Mouse (Mus musculus) thymus, adult 18-20 months (tissue): Measurements from ENCODE around the gene Inhba.

Experiments
- DNase-seq, 2 experiments: peaks; one replicate each; pipeline ENCODE4 v3.0.0; 2022; ENCODE audit warnings: mixed read lengths in 2 of 2

Inhba gene

DNA sequence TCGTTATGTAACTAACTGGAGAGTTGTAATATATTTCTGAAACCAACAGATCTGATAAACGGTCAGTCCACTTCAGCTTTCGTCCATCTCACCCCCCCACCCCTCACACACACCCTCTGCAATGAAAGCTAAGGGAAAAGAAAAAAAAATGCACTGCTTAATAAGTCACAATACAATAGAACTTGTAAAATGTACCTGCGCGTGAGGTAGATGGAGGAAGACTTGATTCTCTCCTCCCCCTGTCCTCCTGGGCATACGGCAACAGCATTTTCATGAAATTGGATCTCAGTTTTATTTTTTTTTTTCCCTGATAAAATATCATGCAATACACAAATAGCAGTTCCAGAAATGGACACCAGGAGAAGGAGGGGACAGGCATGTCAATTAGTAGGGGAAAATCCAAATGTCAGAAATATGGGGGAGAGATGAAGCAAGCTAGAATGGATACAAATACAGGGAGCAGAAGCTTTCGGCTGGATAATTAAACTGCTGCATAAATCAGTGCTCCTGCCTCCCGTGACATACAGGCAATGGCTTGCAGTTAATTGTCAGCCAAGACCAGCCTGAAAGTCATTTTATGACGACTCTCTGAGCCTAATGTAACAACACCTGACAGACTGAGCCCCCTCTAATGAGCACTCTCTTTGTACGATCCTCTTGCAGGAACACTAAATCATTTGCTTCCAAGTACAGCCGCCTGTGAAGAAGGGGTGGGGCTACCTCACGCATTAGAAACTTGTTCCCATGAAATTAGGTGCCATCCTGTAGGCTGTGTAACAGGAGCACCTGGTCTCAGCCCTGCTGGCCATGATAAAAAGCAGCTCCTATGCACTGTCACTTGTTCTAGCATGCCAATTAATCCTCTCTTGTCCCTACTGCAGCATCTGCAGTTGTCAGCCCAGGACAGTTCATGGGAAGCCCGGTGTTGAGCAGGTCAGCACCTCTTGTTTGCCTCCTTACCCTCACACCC is 11.7 kb downstream of the Inhba start:
- DNase-seq, result no peak

DNA sequence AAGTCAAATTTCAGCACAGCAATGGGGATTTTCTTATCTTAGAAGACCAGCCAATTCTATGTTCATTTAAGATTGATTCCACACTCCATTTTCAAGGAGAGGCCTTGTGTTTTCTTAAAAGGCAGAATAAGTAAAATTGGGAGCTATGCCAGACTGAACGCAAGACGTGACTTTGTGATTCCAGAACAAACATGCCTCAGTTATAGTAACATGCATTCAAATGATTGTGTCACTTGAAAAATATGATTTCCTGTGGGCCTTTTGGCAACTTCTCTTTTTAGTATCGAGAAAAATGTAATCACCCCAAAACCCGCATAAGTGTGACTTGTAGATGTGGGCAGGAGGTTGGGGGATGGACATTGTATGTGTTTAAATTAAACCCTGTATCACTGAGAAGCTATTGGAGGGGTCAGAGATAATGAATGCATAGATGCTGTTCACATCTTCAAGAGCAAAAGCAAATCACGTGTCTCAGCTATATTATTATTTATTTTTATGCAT is 19.0 kb downstream of the Inhba start:
- no peak for DNase-seq

DNA sequence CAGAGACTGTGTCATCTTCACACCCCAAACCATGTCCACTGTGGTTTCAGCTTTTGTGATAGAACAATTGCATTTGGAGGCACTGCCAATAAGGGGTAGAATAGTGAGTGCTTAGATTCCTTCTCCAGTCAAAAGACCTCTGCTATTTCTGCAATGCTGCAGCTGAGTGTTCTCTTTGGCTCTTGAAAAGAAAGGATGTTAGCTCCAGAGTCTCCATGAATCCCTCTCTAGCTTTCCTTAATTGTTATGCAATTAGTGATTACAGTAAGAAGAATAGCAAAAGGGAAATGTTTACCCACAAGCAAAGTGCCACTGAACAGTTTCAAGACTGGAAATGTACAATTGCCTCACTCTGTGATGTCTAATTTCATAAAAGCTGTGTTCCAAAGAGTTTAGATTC is 20.8 kb downstream of the Inhba start:
- DNase-seq, result no peak

DNA sequence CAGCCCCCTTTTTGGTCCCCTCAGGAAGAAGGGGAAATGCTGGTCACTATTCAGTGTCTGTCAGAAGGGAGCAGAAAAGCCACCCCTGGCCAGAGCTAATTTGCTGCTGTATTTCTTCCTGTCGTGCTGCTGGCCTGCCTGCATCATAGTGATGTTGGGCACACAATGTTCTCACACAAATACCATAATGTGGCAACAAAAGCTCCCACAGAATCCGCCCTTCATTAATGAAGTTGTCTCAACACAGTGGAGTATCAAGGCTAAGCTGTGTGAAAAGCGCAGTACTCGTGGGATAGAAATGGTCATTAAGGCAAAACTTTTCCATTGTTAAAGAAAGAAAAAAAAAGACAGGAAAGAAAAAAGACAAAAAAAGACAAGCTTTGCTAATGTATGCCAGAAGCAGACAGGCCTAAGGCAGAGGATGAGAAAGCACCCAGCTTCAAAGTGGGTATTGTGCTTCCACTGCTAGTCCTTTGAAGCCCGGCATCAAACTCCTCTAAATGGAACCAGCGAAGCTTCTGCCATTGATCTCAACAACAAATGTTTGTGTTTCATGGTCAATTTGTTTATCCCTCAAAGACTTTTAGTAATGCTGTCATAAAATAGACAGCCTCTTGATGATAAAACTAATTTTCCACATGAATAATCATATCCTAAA is 21.4 kb downstream of the Inhba start:
- no peak for DNase-seq

DNA sequence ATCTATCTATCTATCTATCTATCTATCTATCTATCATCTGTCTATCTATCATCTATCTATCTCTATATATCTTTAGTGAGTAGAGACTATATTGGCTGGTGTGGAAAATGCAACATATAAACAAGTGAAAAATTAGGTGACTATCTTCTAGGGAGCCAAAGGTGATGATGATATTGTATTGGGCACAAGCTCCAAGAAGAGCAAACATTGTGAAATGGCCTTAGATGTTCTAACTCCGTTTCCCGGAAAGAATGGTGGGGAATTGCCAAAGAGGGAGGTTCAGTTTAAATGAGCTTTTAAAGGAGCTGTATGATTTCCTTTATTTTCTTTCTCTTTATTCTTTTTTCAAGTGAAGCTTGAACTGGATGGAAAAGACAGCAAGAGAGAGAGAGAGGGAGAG is 57.4 kb downstream of the Inhba start:
- DNase-seq, result no peak

DNA sequence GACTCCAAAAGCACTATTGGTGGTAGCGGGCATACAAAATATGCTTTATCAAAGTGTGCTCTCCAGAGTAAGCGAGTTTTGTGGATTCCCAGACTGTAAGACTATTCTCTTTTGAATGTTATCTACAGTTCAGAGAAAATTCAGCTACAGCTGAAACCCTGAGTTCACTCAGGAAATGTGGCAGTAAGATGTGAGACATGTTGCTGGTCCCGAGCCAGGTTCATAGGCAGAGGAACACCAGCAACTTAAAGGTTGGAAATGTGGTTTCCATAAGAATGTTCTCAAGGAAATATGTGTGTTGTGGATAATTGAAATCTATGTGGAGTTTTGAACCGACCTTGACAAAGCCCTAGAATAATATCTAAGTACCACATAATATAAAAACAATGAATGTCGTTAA is 65.6 kb downstream of the Inhba start:
- no peak for DNase-seq

DNA sequence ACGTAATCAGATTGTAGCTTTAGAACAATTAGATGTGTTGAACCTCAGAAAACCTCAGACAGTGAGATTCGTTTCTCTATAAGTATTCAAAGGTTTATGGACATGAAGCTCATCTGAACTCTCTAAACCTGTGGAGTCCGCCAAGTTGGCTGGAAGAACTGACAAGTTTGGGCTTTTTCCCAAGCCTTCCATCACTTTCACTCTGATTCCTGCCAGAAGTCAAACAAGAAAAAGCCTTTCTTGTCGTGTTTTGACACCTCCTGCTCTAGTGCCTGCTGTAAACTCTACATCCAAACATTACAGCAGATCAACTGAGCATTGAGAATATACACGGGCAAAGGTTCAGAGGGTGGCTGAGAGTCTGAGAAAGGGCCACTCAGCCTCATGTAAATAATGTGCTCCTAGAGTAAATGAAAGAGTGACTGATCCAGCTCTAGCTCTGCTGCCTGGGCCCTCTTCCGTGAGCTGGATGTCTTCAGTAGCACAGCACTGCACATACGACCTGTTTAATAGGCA is 66.6 kb downstream of the Inhba start:
- DNase-seq, result no peak

DNA sequence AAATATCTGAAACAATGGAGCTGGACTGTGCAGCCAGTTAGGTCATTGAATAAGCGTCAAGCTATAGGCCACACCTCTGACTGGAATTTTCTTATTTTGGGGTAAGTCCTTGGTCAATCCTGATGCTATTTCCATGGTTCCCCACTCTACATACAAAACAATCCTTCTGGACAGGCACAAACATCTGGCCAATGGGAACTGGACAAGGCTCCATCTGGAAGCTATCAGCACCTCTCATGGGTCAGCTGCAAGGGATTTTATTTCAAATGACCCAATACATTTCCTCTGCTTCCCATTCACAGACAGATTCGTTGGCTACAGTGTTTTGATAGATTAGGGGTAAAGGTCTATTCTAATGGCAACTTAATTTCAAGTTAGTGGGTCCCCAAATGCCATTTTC is 68.6 kb downstream of the Inhba start:
- DNase-seq, result no peak
